Mouse (Mus musculus): ENCODE data around the gene Ap1b1.
A peak's percentile ranks its signal among the peaks of the same experiment; 100 is the strongest.

Gene Ap1b1

GRCm38 (mm10) chr11:4986695-4987486 lies at the start of gene Ap1b1:
Gene Ap1b1 (plus strand): TSS chr11:4986824.
- DNase-seq: peak; percentile 90

- no peak for DNase-seq
Observed at GRCm38 (mm10) chr11:4946530-4946929, 40.1 kb upstream of the Ap1b1 start.

- peak; percentile 55 for DNase-seq
Observed at GRCm38 (mm10) chr11:4946947-4947812, 39.4 kb upstream of the Ap1b1 start.

GRCm38 (mm10) chr11:4947813-4948174 lies 38.8 kb upstream of the Ap1b1 start, which contains the start of gene Nefh:
Gene Nefh (minus strand): TSS chr11:4948064.
- DNase-seq: peak; percentile 29

- no peak for DNase-seq
Observed at GRCm38 (mm10) chr11:4948792-4949191, 37.8 kb upstream of the Ap1b1 start.

- DNase-seq: no peak
Observed at GRCm38 (mm10) chr11:4949256-4950044, 37.2 kb upstream of the Ap1b1 start.

- no peak for DNase-seq
Observed at GRCm38 (mm10) chr11:4953401-4953800, 33.2 kb upstream of the Ap1b1 start.

GRCm38 (mm10) chr11:4953918-4954317 lies 32.7 kb upstream of the Ap1b1 start:
- DNase-seq: no peak

- no peak for DNase-seq
Observed at GRCm38 (mm10) chr11:4963099-4963808, 23.4 kb upstream of the Ap1b1 start.

GRCm38 (mm10) chr11:4966325-4966724 lies 20.3 kb upstream of the Ap1b1 start:
- DNase-seq: no peak

- DNase-seq: no peak
Observed at GRCm38 (mm10) chr11:4966888-4967287, 19.7 kb upstream of the Ap1b1 start.

GRCm38 (mm10) chr11:4967549-4967948 lies 19.1 kb upstream of the Ap1b1 start:
- DNase-seq: no peak

- peak; percentile 77 for DNase-seq
Observed at GRCm38 (mm10) chr11:4968376-4968775, 18.2 kb upstream of the Ap1b1 start.

GRCm38 (mm10) chr11:4972967-4973870 lies 13.4 kb upstream of the Ap1b1 start:
- peak; percentile 42 for DNase-seq

GRCm38 (mm10) chr11:4973871-4974256 lies 12.8 kb upstream of the Ap1b1 start:
- no peak for DNase-seq

- no peak for DNase-seq
Observed at GRCm38 (mm10) chr11:4974376-4975122, 12.1 kb upstream of the Ap1b1 start.

GRCm38 (mm10) chr11:4975623-4976022 lies 11.0 kb upstream of the Ap1b1 start:
- peak; percentile 59 for DNase-seq

GRCm38 (mm10) chr11:4983010-4983409 lies 3.6 kb upstream of the Ap1b1 start:
- DNase-seq: no peak

- no peak for DNase-seq
Observed at GRCm38 (mm10) chr11:4983538-4983937, 3.1 kb upstream of the Ap1b1 start.

GRCm38 (mm10) chr11:4984249-4984648 lies 2.4 kb upstream of the Ap1b1 start:
- DNase-seq: no peak

GRCm38 (mm10) chr11:4984799-4985198 lies 1.8 kb upstream of the Ap1b1 start:
- no peak for DNase-seq
